Mouse (Mus musculus) stomach, embryonic 14.5 days (tissue): ENCODE data around the gene Klra5. TPM values are rescaled to one million over a fixed set of nuclear protein-coding genes. Genes with fewer than 3 reads are reported as not detected.
"Not testable (repeated sequence)": the region's sequence is repeated elsewhere in the genome, so short reads cannot be mapped to it uniquely, and the experiment has no call there.

Experiments
- ATAC-seq: fragments of 200-750 bp; cut with Nextera tagmentation; 2 replicates; pipeline ENCODE4 v1.8.0; 2017; ENCODE audit warnings: low read depth, moderate TSS enrichment; ENCODE audit not compliant: insufficient number of reproducible peaks, insufficient read depth, low FRiP score
- H3K27ac ChIP-seq: fragments of 300-500 bp; sonication (generic); 2 replicates; pipeline ENCODE4 v1.5.1; 2014; ENCODE audit warnings: mild to moderate bottlenecking, low read length, moderate library complexity, mixed read lengths
- H3K27me3 ChIP-seq: fragments of 300-500 bp; sonication (generic); 2 replicates; pipeline ENCODE4 v1.6.1; 2014; ENCODE audit warnings: low read length, control low read depth, mixed read lengths; ENCODE audit not compliant: control insufficient read depth, insufficient read depth
- H3K36me3 ChIP-seq: fragments of 300-500 bp; sonication (generic); 2 replicates; pipeline ENCODE4 v1.6.1; 2014; ENCODE audit warnings: mild to moderate bottlenecking, control low read depth, low read length, moderate library complexity, mixed read lengths; ENCODE audit not compliant: control insufficient read depth, insufficient read depth
- H3K4me1 ChIP-seq: fragments of 300-500 bp; sonication (generic); 2 replicates; pipeline ENCODE4 v1.6.1; 2014; ENCODE audit warnings: low read length, control low read depth, mixed read lengths; ENCODE audit not compliant: control insufficient read depth, insufficient read depth
- H3K4me2 ChIP-seq: fragments of 300-500 bp; sonication (generic); replicated peaks from 2 replicates; pipeline ENCODE4 v1.6.1; 2014; ENCODE audit warnings: low read depth, low read length, control low read depth
- H3K4me3 ChIP-seq: fragments of 300-500 bp; sonication (generic); 2 replicates; pipeline ENCODE4 v1.5.1; 2014; ENCODE audit warnings: low read depth, low read length, control low read depth
- H3K9ac ChIP-seq: fragments of 300-500 bp; sonication (generic); replicated peaks from 2 replicates; pipeline ENCODE4 v1.6.1; 2014; ENCODE audit warnings: low read depth, mild to moderate bottlenecking, control low read depth, low read length, moderate library complexity, mixed read lengths
- H3K9me3 ChIP-seq: fragments of 300-500 bp; sonication (generic); 2 replicates; pipeline ENCODE4 v1.6.1; 2016; ENCODE audit warnings: low read depth, low read length, control low read depth; ENCODE audit not compliant: control insufficient read depth
- WGBS: fragments of 180-500 bp; shearing (Covaris S2); extraction: QIAGEN DNeasy Blood & Tissue Kit; methylation state at CpG from one replicate; pipeline ENCODE4 v1.1.7; 2014; 5-methylcytosine and 5-hydroxymethylcytosine counted together
- polyA plus RNA-seq: library from polyadenylated mRNA; unstranded; fragments of >200 nt; fragmentation: Nextera tagmentation; extraction: Ambion mirVana; gene quantifications from 2 replicates; pipeline ENCODE4 v1.2.1, GENCODE M21; 2014

Gene Klra5
- polyA plus RNA-seq, result not detected in 2 replicates

- not testable (repeated sequence) for H3K9me3 ChIP-seq, H3K4me1 ChIP-seq, H3K4me2 ChIP-seq, H3K9ac ChIP-seq, H3K36me3 ChIP-seq, H3K27me3 ChIP-seq, ATAC-seq, H3K27ac ChIP-seq, H3K4me3 ChIP-seq
Observed at GRCm38 (mm10) chr6:129917476-129917946, at the start of gene Klra5. TSS of gene Klra5 (minus strand) at chr6:129917650.

GRCm38 (mm10) chr6:129916996-129917395, 454 bp downstream of the Klra5 start:
- WGBS, result 91% methylated on average over 1 of the region's 1 CpGs
- no peak for ATAC-seq
- H3K27ac ChIP-seq, result no peak overlapping the region
- H3K4me2 ChIP-seq, result no peak overlapping the region
- no peaks in the 10 kb centered on the region for H3K9me3 ChIP-seq
- no peak overlapping the region for H3K9ac ChIP-seq
- H3K27me3 ChIP-seq, result no peaks in the 10 kb centered on the region
- H3K4me1 ChIP-seq, result no peaks in the 10 kb centered on the region
- H3K36me3 ChIP-seq, result no peaks in the 10 kb centered on the region
- no peak overlapping the region for H3K4me3 ChIP-seq

GRCm38 (mm10) chr6:129882525-129882924, 34.9 kb downstream of the Klra5 start:
- WGBS, result 87% methylated on average over 2 of the region's 2 CpGs
- H3K4me2 ChIP-seq, result no peak overlapping the region
- peaks cover 5% of the 10 kb centered on the region; the same call in 1 of the 2 replicates for H3K9me3 ChIP-seq
- H3K27ac ChIP-seq, result no peak overlapping the region
- H3K4me3 ChIP-seq, result no peak overlapping the region
- H3K36me3 ChIP-seq, result no peaks in the 10 kb centered on the region
- H3K9ac ChIP-seq, result no peak overlapping the region
- ATAC-seq, result no peak
- no peaks in the 10 kb centered on the region for H3K4me1 ChIP-seq
- no peaks in the 10 kb centered on the region for H3K27me3 ChIP-seq

- Histone ChIP-seq H3K27me3 (no peaks in the 10 kb centered on the region), H3K9me3 (0 out of 2 replicates have a peak, but pooled peaks cover 4% of the 10 kb centered on the region), H3K4me3 (no peak within 1 kb of the TSS), H3K36me3 (no peaks in the 10 kb centered on the region), H3K4me2 (no peak within 1 kb of the TSS), H3K27ac (no peak within 1 kb of the TSS), H3K4me1 (no peaks in the 10 kb centered on the region), H3K9ac (no peak within 1 kb of the TSS)
- WGBS, result 37% methylated on average over 1 of the region's 1 CpGs
- no peak for ATAC-seq
Observed at GRCm38 (mm10) chr6:129876549-129876948, 40.9 kb downstream of the Klra5 start, which contains the start of gene Klra17. TSS of gene Klra17 (minus strand) at chr6:129876672.

- H3K27me3 ChIP-seq, ATAC-seq, H3K36me3 ChIP-seq, H3K4me3 ChIP-seq, H3K9me3 ChIP-seq, H3K4me2 ChIP-seq, H3K27ac ChIP-seq, H3K4me1 ChIP-seq, H3K9ac ChIP-seq: not testable (repeated sequence)
- no CpG with 5 or more reads among the region's 3 CpGs for WGBS
Observed at GRCm38 (mm10) chr6:129862349-129862748, 55.1 kb downstream of the Klra5 start, which contains the start of gene Gm17631. TSS of gene Gm17631 (plus strand) at chr6:129862649.

Other genes starting within 250 kb of the Klra5 start
- gene Klrc1, start 238.7 kb downstream of the Klra5 start, polyA plus RNA-seq, result not detected in 2 replicates
- gene Klri1, start 200.5 kb downstream of the Klra5 start, polyA plus RNA-seq, result not detected in 2 replicates
- gene Klri2, start 177.2 kb downstream of the Klra5 start, polyA plus RNA-seq, result not detected in 2 replicates
- gene Gm156, start 133.4 kb downstream of the Klra5 start, polyA plus RNA-seq, result not detected in 2 replicates
- gene Gm17631, start 55.0 kb downstream of the Klra5 start, polyA plus RNA-seq, result not detected in 2 replicates
- not detected in 2 replicates for gene Klra17, start 41.0 kb downstream of the Klra5 start, polyA plus RNA-seq
- gene Klra6, start 109.3 kb upstream of the Klra5 start, polyA plus RNA-seq, result not detected in 2 replicates
- gene Klra4, start 149.6 kb upstream of the Klra5 start, polyA plus RNA-seq, result not detected in 2 replicates
- not detected in 2 replicates for gene Klra8, start 212.2 kb upstream of the Klra5 start, polyA plus RNA-seq